Mouse (Mus musculus): Measurements from ENCODE around the gene L2hgdh.

The L2hgdh gene

DNA sequence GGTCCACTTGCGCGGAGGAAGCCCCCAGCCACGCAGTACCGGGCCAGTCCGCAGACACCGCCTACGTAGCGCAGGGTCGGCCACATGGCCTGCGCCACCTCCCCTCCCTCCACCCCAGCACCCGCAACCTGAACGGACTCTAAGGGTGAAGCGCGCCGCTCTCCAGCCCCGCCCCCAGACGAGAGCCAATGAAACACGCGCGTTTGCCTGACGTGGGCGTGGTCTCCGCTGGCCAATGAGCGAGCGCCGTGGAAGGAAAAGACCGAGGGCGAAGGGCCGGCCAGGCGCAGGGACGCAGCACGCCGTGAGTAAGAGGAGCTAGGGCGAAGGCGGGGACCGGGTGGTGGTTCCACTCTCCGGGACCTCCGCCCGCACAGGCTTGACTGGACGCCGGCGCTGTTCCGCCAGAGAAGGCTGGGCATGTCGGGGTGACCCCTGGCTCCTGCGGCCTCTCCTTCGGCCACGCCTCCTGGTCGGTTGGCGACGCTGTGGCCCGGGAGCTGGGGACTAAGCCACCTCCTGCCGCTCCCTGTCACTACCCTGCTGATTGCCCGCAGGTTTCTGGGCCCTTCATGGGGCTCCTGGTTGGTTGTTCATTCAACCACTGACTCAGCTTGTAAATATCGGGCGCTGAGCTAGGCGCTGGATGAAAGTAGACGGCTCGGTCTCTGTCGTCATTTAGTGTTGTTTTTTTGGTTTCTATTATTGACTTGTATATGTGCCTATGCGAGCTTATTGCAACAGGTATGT is at the start of gene L2hgdh, which contains the start of gene Atp5s:
Gene L2hgdh (minus strand): TSS at position 163 of the 750 bp plus-strand sequence.
Gene Atp5s (plus strand): TSS at position 240 of the 750 bp plus-strand sequence.
- peak; percentile 98 to 99 for DNase-seq (ENCODE audit: inconsistent age in 2 of 2, low spot score in 1 of 2)

DNA sequence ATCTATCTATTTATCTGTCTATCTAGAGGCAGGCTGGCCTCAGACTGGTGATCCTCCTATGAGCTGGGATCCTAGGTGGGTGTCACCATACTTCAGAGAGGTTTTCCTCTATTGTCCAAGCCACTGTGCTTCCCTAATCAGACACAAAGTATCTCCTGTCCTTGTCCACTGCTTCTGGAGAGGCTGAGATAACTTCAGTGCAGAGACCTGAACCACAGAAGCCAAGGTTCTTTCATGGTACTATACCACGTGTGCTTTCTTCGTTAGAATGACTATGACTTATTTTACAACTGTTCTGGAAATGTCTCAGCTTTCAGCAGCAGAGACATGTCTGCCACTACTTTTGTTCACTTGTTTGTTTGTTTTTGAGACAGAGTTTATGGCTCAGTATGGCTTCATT is 44.2 kb upstream of the L2hgdh start:
- DNase-seq (ENCODE audit: inconsistent age in 2 of 2, low spot score in 1 of 2): no peak

- no peak for DNase-seq (ENCODE audit: inconsistent age in 2 of 2, low spot score in 1 of 2)
These were observed 43.0 kb upstream of the L2hgdh start for GRCm38 (mm10) chr12:69767476-69768258.

DNA sequence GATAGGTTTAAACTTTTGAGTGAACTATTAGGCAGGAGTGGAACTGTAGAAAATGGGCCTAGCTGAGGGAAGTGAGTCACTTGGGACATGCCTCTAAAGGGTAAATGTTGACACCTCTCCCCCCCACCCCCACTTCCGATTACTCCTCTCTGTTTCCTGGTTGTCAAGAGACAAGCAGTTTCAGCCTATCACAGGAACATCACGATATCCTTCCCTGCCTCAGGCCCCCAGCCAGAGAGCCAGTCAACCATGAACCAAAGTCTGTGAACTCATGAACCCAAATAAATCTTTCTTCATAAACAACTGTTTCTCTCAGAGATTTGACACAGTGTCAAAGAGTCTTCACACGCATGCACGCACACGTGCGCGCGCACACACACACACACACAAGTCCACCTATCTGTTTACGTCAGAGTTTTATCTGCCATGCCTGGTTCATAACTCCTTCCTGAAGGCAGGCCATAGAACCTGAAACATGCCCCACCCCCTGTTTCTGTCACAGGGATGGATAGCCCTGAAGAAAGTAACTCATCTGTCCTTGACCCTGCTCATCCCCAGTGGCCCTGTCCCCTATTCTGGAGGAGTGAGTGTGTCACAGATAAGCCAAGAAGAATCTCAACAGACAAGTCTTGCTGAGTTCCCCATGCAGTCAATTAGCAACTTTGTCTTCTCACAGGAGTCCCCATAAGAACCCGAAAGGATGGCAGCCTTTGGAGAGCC is 41.7 kb upstream of the L2hgdh start:
- DNase-seq (ENCODE audit: inconsistent age in 2 of 2, low spot score in 1 of 2): peak in 1 of 2 experiments; percentile 65

- DNase-seq (ENCODE audit: inconsistent age in 2 of 2, low spot score in 1 of 2): no peak
These were observed 40.9 kb upstream of the L2hgdh start for GRCm38 (mm10) chr12:69765543-69765942.

DNA sequence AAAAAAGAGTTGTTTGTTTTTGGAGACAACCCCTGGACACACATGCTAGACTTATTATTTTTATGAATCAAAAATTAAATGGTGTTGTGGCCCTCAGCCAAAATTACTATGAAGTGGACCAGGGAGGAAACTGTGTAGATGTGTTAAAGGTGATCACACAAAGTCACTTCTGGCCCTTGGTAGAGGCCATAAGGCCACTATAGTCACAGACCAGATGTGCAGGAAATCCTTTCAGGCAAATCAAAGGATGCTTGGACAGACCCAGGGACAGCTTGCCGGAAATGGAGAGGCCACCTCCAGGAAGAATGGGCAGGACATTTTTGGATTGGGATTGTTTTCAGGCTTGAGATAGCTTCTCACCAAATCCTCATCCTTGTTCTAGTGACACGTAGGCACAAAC is 36.9 kb upstream of the L2hgdh start:
- peak in 1 of 2 experiments; percentile 69 for DNase-seq (ENCODE audit: inconsistent age in 2 of 2, low spot score in 1 of 2)

- no peak for DNase-seq (ENCODE audit: inconsistent age in 2 of 2, low spot score in 1 of 2)
These were observed 36.2 kb upstream of the L2hgdh start for GRCm38 (mm10) chr12:69760743-69761406.

DNA sequence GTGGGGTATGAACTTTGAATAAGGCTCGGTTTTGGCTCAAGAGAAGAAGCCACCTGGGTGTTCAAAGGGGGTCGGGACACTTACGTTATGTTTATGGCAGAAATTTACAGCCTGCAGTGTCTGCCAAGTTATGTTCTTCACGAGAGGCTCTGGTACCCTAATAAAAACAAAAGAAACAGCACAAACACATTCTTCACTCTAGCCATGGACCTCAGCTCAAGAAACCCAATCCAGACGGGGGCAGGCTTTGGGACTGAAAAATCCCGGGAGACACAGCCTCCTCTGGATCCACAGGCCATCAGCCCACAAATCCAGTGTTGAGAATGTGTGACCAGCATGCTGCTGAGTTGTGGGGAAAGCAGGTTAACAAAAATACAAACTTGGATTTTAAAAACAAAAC is 35.3 kb upstream of the L2hgdh start:
- no peak for DNase-seq (ENCODE audit: inconsistent age in 2 of 2, low spot score in 1 of 2)

- DNase-seq (ENCODE audit: inconsistent age in 2 of 2, low spot score in 1 of 2): no peak
These were observed 34.7 kb upstream of the L2hgdh start for GRCm38 (mm10) chr12:69759267-69759885.

DNA sequence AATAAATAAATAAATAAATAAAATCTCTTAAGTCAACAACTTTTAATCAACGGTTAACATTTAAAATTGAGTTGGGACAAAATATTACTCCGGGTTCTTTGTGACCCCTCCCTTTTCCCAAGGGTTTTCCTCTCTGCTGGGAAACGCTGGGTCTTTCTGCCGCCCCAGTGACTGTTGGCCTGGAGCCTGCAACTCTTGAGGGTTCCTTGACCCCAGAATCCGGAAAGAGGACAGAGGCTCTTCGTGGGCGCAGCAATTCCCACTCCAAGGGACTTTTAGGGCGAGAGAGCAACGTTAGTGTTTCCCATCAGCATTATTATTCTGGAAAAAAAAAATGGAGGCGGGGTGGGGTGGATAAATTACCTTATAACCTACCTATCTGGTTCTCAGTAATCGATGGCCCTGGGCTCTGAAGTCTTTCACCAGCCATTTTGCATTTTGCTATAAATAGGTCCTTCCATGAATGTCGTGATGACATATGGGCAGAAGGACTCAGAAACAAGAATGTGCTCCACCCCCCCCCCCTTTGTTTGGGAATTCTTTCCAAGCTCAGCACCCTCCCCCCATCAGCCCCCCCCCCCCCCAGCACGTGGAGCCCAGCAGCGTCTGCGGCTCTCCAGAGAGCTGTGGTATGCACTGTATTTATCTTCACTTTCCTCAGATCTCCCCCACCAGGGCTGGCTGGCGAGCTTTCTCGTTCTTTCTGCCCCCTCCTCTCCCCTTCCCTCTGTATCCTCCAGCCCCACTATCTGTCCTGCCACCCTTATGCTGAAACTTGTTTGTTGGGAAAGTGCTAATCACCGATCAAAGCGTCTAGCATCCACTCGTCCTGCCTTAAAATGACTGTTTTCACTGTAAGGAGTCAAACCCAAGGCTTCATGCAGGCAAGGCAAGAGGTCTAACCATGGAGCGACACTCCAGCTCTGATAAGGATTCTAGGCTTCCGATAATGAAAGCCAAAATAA is 33.8 kb upstream of the L2hgdh start:
- peak; percentile 52 to 73 for DNase-seq (ENCODE audit: inconsistent age in 2 of 2, low spot score in 1 of 2)

DNA sequence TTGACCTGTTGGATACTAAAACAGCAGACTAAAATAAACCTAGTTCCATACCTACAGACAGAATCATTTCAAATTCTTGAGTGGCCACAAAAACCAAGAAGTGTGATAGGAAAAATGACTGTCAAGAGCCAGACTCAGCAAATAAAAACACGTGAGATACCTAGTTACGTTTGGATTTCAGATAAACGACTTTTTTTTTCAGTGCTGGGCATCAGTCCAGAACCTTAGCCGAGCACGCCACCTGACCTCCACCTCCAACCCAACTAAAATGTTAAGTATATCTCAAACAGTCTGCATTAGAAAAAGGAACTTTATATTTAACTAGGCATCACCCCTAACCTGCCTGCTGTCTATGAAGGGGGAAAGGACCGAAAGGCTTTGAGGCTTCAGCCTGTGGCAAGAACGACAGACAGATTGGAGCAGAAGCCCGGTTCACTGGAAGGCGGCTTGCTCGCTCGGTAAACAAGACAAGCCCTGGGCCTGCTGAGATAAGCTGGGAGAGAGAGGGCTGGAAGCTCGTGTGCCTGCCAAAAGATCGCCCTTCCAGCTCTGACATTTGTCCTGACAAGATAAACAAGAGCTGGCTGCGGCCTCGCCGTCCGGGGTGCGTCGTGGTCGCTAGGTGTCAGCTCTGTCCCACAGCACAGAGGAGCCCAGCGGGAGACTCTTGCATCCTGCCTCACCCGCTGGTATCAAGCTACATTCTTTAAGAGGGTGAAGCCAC is 32.9 kb upstream of the L2hgdh start:
- DNase-seq (ENCODE audit: inconsistent age in 2 of 2, low spot score in 1 of 2): peak; percentile 95 to 96

- no peak for DNase-seq (ENCODE audit: inconsistent age in 2 of 2, low spot score in 1 of 2)
These were observed 31.3 kb upstream of the L2hgdh start for GRCm38 (mm10) chr12:69756015-69756414.

GRCm38 (mm10) chr12:69753936-69754335 is 29.3 kb upstream of the L2hgdh start:
- no peak for DNase-seq (ENCODE audit: inconsistent age in 2 of 2, low spot score in 1 of 2)

DNA sequence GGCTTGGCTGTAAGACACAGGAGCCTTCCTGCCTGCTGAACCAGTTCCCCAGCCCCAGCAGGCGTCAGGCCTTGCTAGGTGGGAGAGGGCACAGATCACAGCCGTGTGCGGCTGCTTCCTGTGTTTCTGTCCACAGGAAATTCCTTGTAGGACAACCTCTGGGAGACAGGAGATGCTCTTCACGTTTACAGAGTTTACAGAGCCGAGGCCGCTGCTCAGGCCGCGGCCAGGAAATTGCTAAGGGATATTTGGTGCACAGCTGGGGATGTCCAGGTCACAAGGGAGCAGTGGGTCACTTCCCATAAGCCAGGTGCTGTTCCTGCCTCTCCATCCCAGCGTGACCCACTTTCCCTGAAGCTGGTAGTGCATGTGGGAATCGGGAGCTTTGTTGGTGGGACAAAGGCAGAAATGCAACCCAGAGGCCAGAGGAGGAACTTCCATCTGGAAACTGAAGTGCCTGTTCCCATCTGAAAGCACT is 27.2 kb upstream of the L2hgdh start:
- DNase-seq (ENCODE audit: inconsistent age in 2 of 2, low spot score in 1 of 2): peak; percentile 34 to 71

- no peak for DNase-seq (ENCODE audit: inconsistent age in 2 of 2, low spot score in 1 of 2)
These were observed 19.5 kb upstream of the L2hgdh start for GRCm38 (mm10) chr12:69744138-69744537.

- no peak for DNase-seq (ENCODE audit: inconsistent age in 2 of 2, low spot score in 1 of 2)
These were observed 17.3 kb upstream of the L2hgdh start for GRCm38 (mm10) chr12:69741965-69742364.

DNA sequence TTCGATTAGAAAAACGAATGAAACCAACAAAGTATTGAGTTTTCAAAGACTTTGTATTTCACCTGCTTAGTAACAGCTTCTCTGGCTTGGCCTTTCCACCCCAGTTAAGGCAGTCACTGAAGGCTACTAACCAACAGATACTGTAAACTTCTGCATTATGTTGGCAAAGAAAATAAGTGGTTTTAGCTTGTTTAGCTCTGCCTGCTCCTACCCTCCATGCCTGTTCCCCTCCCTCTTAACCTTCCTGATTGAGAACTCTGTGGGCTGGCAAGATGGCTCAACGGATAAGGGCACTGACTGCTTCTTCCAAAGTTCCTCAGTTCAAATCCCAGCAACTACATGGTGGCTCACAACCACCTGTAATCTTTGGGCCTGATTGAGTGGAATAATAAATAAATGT is 9.2 kb upstream of the L2hgdh start:
- DNase-seq (ENCODE audit: inconsistent age in 2 of 2, low spot score in 1 of 2): peak in 1 of 2 experiments; percentile 34

DNA sequence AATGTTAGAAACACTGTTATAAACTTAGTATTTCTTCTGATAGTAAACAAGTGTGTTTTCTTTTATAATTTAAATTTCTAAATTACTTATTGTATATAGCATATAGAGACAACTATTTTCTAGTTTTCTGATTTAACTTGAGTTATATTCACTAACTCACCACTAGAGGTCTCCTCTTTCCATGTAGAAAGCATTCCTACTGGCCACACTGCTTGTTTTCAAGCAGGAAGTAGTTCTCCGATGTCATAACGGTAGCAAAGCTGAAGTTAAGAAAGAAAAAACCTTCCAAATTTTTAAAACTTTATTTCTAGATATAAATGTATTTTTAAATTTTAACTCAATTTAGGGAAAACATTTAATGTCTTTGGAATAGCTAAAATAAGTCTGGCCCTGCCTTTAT is 8.8 kb upstream of the L2hgdh start:
- peak in 1 of 2 experiments; percentile 53 for DNase-seq (ENCODE audit: inconsistent age in 2 of 2, low spot score in 1 of 2)

DNA sequence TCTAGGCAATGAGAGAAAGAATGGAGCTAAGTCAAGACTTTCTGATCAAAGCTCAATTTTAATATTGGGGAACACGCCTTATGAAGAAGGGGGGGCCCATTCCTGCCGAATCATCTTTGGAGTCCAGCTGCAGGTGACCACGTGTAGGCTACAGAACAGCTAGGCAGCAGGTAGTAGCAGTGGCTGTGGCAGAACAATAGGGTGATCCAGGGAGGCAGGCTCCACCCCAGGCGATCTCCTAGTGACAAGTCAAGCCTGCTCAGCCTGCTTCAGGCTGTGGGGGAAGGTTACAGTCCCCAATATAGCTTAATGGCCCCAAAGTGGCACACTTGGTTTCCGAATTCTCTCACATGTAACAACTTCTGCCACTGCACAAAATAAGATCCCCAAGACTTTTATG is 7.5 kb upstream of the L2hgdh start:
- DNase-seq (ENCODE audit: inconsistent age in 2 of 2, low spot score in 1 of 2): no peak
